Mouse (Mus musculus) forebrain, embryonic 11.5 days (tissue): ENCODE measurements at regions not wholly inside any gene's neighbourhood (a gene's known extent, or its start where the extent isn't known, plus 50 kb on each side); places are given as distances from the start of the nearest gene placed in this dataset.

Experiments
- ATAC-seq: fragments of 200-750 bp; cut with Nextera tagmentation; replicated peaks from 2 replicates; pipeline ENCODE4 v1.8.0; 2017; ENCODE audit warnings: moderate TSS enrichment; ENCODE audit not compliant: low FRiP score
- DNase-seq: peaks from one replicate; pipeline ENCODE4 v3.0.0-alpha.2; 2017; ENCODE audit warnings: low spot score
- H3K27ac ChIP-seq: fragments of 300-500 bp; sonication (generic); 2 replicates; pipeline ENCODE4 v1.5.1; 2014; ENCODE audit warnings: low read depth, low read length
- H3K27me3 ChIP-seq: fragments of 300-500 bp; sonication (generic); 2 replicates; pipeline ENCODE4 v1.6.1; 2014; ENCODE audit warnings: mild to moderate bottlenecking, low read length, mixed read lengths; ENCODE audit not compliant: control insufficient read depth, insufficient read depth
- H3K36me3 ChIP-seq: fragments of 300-500 bp; sonication (generic); 2 replicates; pipeline ENCODE4 v1.6.1; 2014; ENCODE audit warnings: mild to moderate bottlenecking, low read length, moderate library complexity, mixed read lengths; ENCODE audit not compliant: control insufficient read depth, insufficient read depth
- H3K4me1 ChIP-seq: fragments of 300-500 bp; sonication (generic); replicated peaks from 2 replicates; pipeline ENCODE4 v1.6.1; 2014; ENCODE audit warnings: low read length, mixed read lengths; ENCODE audit not compliant: control insufficient read depth, insufficient read depth
- H3K4me2 ChIP-seq: fragments of 300-500 bp; sonication (generic); 2 replicates; pipeline ENCODE4 v1.6.1; 2014; ENCODE audit warnings: low read depth, mild to moderate bottlenecking, low read length, moderate library complexity, mixed read lengths; ENCODE audit not compliant: severe bottlenecking
- H3K4me3 ChIP-seq: fragments of 300-500 bp; sonication (generic); 2 replicates; pipeline ENCODE4 v1.5.1; 2014; ENCODE audit warnings: low read depth, low read length
- H3K9ac ChIP-seq: fragments of 300-500 bp; sonication (generic); 2 replicates; pipeline ENCODE4 v1.6.1; 2014; ENCODE audit warnings: low read length
- H3K9me3 ChIP-seq: fragments of 300-500 bp; sonication (generic); 2 replicates; pipeline ENCODE4 v1.6.1; 2016; ENCODE audit warnings: low read length, mixed read lengths; ENCODE audit not compliant: control insufficient read depth
- WGBS: fragments of 180-500 bp; shearing (Covaris S2); extraction: QIAGEN DNeasy Blood & Tissue Kit; methylation state at CpG from one replicate; pipeline ENCODE4 v1.1.7; 2014; 5-methylcytosine and 5-hydroxymethylcytosine counted together

- H3K27ac ChIP-seq = no peak overlapping the region
- WGBS = 89% methylated on average over 1 of the region's 1 CpGs
- no peaks in the 10 kb centered on the region for H3K27me3 ChIP-seq
- H3K4me3 ChIP-seq = no peak overlapping the region
- peaks cover 7% of the 10 kb centered on the region for H3K4me1 ChIP-seq
- ATAC-seq (no peak), DNase-seq (no peak)
- no peaks in the 10 kb centered on the region for H3K36me3 ChIP-seq
- no peak overlapping the region for H3K9ac ChIP-seq
- H3K4me2 ChIP-seq = no peak overlapping the region
- H3K9me3 ChIP-seq = no peaks in the 10 kb centered on the region
Measured at GRCm38 (mm10) chr1:36001821-36002220, 66.4 kb upstream of the Hs6st1 start.

GRCm38 (mm10) chr1:36003592-36003991 lies 64.6 kb upstream of the Hs6st1 start:
- Histone ChIP-seq H3K4me1 (peaks cover 7% of the 10 kb centered on the region), H3K9me3 (no peaks in the 10 kb centered on the region), H3K4me2 (no peak overlapping the region), H3K27ac (peak overlapping the region; percentile 46; the same call in 1 of the 2 replicates), H3K27me3 (no peaks in the 10 kb centered on the region), H3K9ac (no peak overlapping the region; the same call in 1 of the 2 replicates), H3K4me3 (no peak overlapping the region), H3K36me3 (no peaks in the 10 kb centered on the region)
- 12% methylated on average over 9 of the region's 9 CpGs for WGBS
- no peak for DNase-seq
- peak; percentile 67 for ATAC-seq

- ATAC-seq = no peak
- no peak overlapping the region for H3K27ac ChIP-seq
- H3K4me1 ChIP-seq = peaks cover 4% of the 10 kb centered on the region; the same call in 1 of the 2 replicates
- no peaks in the 10 kb centered on the region for H3K27me3 ChIP-seq
- DNase-seq = no peak
- H3K4me2 ChIP-seq = no peak overlapping the region
- no peaks in the 10 kb centered on the region for H3K36me3 ChIP-seq
- no peak overlapping the region for H3K9ac ChIP-seq
- H3K4me3 ChIP-seq = no peak overlapping the region
- no peaks in the 10 kb centered on the region for H3K9me3 ChIP-seq
- WGBS = 92% methylated on average over 6 of the region's 6 CpGs
Measured at GRCm38 (mm10) chr1:36008598-36008997, 59.6 kb upstream of the Hs6st1 start.

- Histone ChIP-seq H3K9ac (no peak overlapping the region), H3K27me3 (no peaks in the 10 kb centered on the region), H3K36me3 (no peaks in the 10 kb centered on the region), H3K27ac (no peak overlapping the region), H3K4me1 (no peaks in the 10 kb centered on the region), H3K9me3 (no peaks in the 10 kb centered on the region), H3K4me3 (no peak overlapping the region), H3K4me2 (no peak overlapping the region)
- ATAC-seq = no peak
- DNase-seq = peak; percentile 51
- WGBS = 71% methylated on average over 6 of the region's 6 CpGs
Measured at GRCm38 (mm10) chr1:36009010-36009619, 59.1 kb upstream of the Hs6st1 start.

- H3K9me3 ChIP-seq = no peaks in the 10 kb centered on the region
- no peaks in the 10 kb centered on the region for H3K36me3 ChIP-seq
- no peak overlapping the region for H3K9ac ChIP-seq
- ATAC-seq = no peak
- H3K27ac ChIP-seq = no peak overlapping the region
- H3K4me1 ChIP-seq = no peaks in the 10 kb centered on the region
- H3K27me3 ChIP-seq = no peaks in the 10 kb centered on the region
- 86% methylated on average over 7 of the region's 7 CpGs for WGBS
- no peak overlapping the region for H3K4me3 ChIP-seq
- H3K4me2 ChIP-seq = no peak overlapping the region
- DNase-seq = peak; percentile 25
Measured at GRCm38 (mm10) chr1:36010151-36010550, 58.0 kb upstream of the Hs6st1 start.

- Histone ChIP-seq H3K4me2 (no peak overlapping the region), H3K27me3 (no peaks in the 10 kb centered on the region), H3K4me3 (no peak overlapping the region), H3K9me3 (no peaks in the 10 kb centered on the region), H3K4me1 (no peaks in the 10 kb centered on the region), H3K36me3 (no peaks in the 10 kb centered on the region), H3K27ac (no peak overlapping the region), H3K9ac (no peak overlapping the region)
- no peak for ATAC-seq
- 88% methylated on average over 12 of the region's 12 CpGs for WGBS
- DNase-seq = no peak
Measured at GRCm38 (mm10) chr1:36010834-36011233, 57.4 kb upstream of the Hs6st1 start.

GRCm38 (mm10) chr1:36012081-36012765 lies 56.0 kb upstream of the Hs6st1 start:
- H3K27ac ChIP-seq = no peak overlapping the region
- no peaks in the 10 kb centered on the region for H3K36me3 ChIP-seq
- no peaks in the 10 kb centered on the region for H3K9me3 ChIP-seq
- peaks cover 6% of the 10 kb centered on the region for H3K4me1 ChIP-seq
- 89% methylated on average over 9 of the region's 9 CpGs for WGBS
- H3K4me2 ChIP-seq = no peak overlapping the region
- no peak for DNase-seq
- H3K4me3 ChIP-seq = no peak overlapping the region
- no peak overlapping the region for H3K9ac ChIP-seq
- no peaks in the 10 kb centered on the region for H3K27me3 ChIP-seq
- ATAC-seq = no peak

GRCm38 (mm10) chr1:36013823-36014341 lies 54.3 kb upstream of the Hs6st1 start:
- peak; percentile 26 for DNase-seq
- no peak overlapping the region for H3K27ac ChIP-seq
- H3K27me3 ChIP-seq = no peaks in the 10 kb centered on the region
- 27% methylated on average over 11 of the region's 11 CpGs for WGBS
- no peak for ATAC-seq
- H3K9ac ChIP-seq = no peak overlapping the region
- H3K9me3 ChIP-seq = no peaks in the 10 kb centered on the region
- H3K4me1 ChIP-seq = peaks cover 12% of the 10 kb centered on the region
- no peak overlapping the region for H3K4me3 ChIP-seq
- no peaks in the 10 kb centered on the region for H3K36me3 ChIP-seq
- no peak overlapping the region for H3K4me2 ChIP-seq
